Mouse (Mus musculus): Measurements from ENCODE around the gene Mcu. TPM values are rescaled to one million over a fixed set of nuclear protein-coding genes. Genes with fewer than 3 reads are reported as not detected.
A peak's percentile ranks its signal among the peaks of the same experiment; 100 is the strongest.

Gene Mcu
- polyA plus RNA-seq, 1 experiment from 2014 or later, result 19.5 TPM

DNA sequence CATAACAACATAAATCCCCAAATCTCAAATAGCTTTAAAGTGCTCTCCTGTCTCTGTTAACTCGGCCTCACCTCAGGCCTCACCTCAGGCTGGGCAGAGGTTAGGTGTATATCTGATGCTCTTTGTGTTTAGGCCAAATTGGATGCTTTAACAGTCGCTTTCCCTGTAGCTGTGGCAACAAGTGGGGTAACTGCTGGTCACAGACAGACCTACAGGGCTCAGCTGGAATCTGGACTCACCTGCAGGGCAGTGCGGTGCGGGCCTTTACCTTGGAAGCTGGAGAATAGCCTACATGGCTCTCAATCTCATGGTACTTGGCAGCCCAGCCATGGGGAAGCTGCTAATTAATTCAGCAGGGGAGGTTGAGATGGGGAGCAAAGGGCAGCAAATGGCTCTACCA, 149.9 kb downstream of the Mcu start:
- Histone ChIP-seq H3K9ac (ENCODE audit: low read length) (no peak overlapping the region), H3K9me3 (replicated peaks; ENCODE audit: control insufficient read depth, low read length) (no peaks in the 10 kb centered on the region), H3K27me3 (replicated peaks; ENCODE audit: control insufficient read depth, insufficient read depth, low read length) (no peaks in the 10 kb centered on the region), H3K27ac (ENCODE audit: low read depth, low read length) (no peak overlapping the region), H3K4me3 (ENCODE audit: low read depth, low read length) (no peak overlapping the region), H3K4me2 (ENCODE audit: low read length) (no peak overlapping the region), H3K4me1 (ENCODE audit: control insufficient read depth, insufficient read depth, low read length) (no peaks in the 10 kb centered on the region), H3K36me3 (ENCODE audit: control insufficient read depth, insufficient read depth, low read length) (no peaks in the 10 kb centered on the region)
- DNase-seq (ENCODE audit: low spot score) (no peak), ATAC-seq (no peak)
- 90% methylated on average over 4 of the region's 4 CpGs for WGBS

DNA sequence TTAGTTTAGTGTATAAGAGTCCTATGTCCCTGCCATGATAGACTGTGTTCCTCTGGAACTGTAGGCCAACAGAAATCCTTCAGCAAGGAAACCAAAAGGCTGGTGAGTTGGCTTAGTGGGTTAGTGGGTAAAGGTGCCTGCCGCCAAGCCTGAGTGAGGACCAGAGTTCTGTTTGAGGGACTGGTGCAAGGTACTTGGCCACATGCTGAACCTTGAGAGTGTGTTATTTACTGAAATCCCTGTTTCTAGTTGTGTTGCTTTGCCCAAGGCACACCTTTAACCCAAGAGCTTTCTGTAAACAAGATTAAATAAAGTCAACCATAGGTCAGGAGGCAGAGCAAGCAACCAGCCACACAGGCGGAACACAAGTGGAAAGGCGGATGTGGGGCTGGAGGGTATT, 150.9 kb downstream of the Mcu start:
- DNase-seq (ENCODE audit: low spot score) (no peak), ATAC-seq (no peak)
- no peak overlapping the region for H3K27ac ChIP-seq (ENCODE audit: low read depth, low read length)
- H3K4me3 ChIP-seq (ENCODE audit: low read depth, low read length), result no peak overlapping the region
- no peaks in the 10 kb centered on the region for H3K36me3 ChIP-seq (ENCODE audit: control insufficient read depth, insufficient read depth, low read length)
- H3K4me2 ChIP-seq (ENCODE audit: low read length), result no peak overlapping the region
- no peaks in the 10 kb centered on the region for H3K9me3 ChIP-seq (replicated peaks; ENCODE audit: control insufficient read depth, low read length)
- H3K4me1 ChIP-seq (ENCODE audit: control insufficient read depth, insufficient read depth, low read length), result no peaks in the 10 kb centered on the region
- no peak overlapping the region for H3K9ac ChIP-seq (ENCODE audit: low read length)
- no peaks in the 10 kb centered on the region for H3K27me3 ChIP-seq (replicated peaks; ENCODE audit: control insufficient read depth, insufficient read depth, low read length)
- 91% methylated on average over 3 of the region's 3 CpGs for WGBS

DNA sequence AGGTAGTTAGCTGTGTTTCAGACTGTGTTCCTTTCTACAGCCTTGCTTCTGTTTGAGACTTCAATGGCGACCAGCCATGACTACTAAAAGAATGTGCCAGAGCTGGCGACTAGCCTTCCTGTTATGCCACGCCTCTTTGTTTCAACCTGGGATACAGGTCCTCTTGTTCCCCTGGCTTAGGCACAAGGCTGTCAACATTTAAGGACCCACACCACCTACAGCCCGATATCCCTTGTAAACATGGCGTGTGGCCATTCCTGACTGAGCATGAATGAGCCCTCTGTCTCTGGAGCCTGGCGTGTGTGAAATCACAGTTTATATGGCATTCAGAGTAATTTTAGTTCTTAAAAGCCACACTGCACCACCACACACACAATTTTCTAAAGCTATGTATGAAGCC, 154.2 kb downstream of the Mcu start:
- ATAC-seq (no peak), DNase-seq (ENCODE audit: low spot score) (peak; percentile 17)
- no peaks in the 10 kb centered on the region for H3K27me3 ChIP-seq (replicated peaks; ENCODE audit: control insufficient read depth, insufficient read depth, low read length)
- no peak overlapping the region for H3K4me2 ChIP-seq (ENCODE audit: low read length)
- H3K9ac ChIP-seq (ENCODE audit: low read length), result no peak overlapping the region
- H3K9me3 ChIP-seq (replicated peaks; ENCODE audit: control insufficient read depth, low read length), result no peaks in the 10 kb centered on the region
- no peaks in the 10 kb centered on the region for H3K36me3 ChIP-seq (ENCODE audit: control insufficient read depth, insufficient read depth, low read length)
- no peaks in the 10 kb centered on the region for H3K4me1 ChIP-seq (ENCODE audit: control insufficient read depth, insufficient read depth, low read length)
- H3K4me3 ChIP-seq (ENCODE audit: low read depth, low read length), result no peak overlapping the region
- WGBS, result 79% methylated on average over 6 of the region's 6 CpGs
- H3K27ac ChIP-seq (ENCODE audit: low read depth, low read length), result no peak overlapping the region

DNA sequence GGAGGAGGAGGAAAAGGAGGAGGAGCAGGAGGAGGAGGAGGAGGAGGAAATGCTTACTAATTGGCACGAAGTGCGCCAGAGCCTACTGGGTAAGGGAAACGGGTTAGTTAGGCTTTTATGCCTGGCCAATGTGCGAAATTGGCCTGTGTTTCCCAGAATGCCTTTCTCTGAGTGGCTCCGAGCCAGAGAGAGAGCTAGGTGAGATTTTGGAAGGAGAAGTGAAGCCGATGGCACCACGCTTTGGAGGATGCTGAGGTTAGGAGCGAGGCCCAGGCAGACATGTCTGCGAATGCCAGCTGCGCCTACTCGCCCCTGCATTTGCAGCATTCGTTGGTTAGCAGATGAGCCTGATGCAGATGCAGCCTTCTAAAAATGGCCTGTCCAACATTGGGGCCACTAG, 156.7 kb downstream of the Mcu start:
- ATAC-seq, result peak; percentile 23; the same call in 1 of the 2 replicates
- Histone ChIP-seq H3K9ac (ENCODE audit: low read length) (no peak overlapping the region), H3K4me1 (ENCODE audit: control insufficient read depth, insufficient read depth, low read length) (no peaks in the 10 kb centered on the region), H3K27me3 (replicated peaks; ENCODE audit: control insufficient read depth, insufficient read depth, low read length) (no peaks in the 10 kb centered on the region), H3K4me3 (ENCODE audit: low read depth, low read length) (no peak overlapping the region), H3K36me3 (ENCODE audit: control insufficient read depth, insufficient read depth, low read length) (no peaks in the 10 kb centered on the region), H3K27ac (ENCODE audit: low read depth, low read length) (no peak overlapping the region), H3K9me3 (replicated peaks; ENCODE audit: control insufficient read depth, low read length) (no peaks in the 10 kb centered on the region), H3K4me2 (ENCODE audit: low read length) (no peak overlapping the region)
- 64% methylated on average over 12 of the region's 12 CpGs for WGBS
- DNase-seq (ENCODE audit: low spot score), result peak; percentile 58

DNA sequence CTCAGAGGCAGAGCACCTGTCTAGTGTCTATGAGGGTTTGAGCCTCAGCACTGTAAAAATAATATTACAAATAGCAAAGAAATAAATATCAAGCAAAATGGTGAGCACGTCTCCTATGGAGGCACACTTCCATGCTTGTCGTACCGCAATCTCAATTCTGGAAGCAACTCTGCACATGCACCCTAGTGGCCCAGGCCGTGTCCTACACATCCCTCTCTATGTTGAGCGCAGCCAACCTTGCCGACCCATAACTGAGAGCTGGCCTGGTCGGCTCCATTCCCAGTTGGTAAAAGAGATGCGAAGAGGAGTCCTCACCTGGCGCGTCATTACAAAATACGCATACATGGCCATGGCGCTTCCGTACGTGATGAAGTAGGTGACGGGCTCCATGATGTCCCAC, 161.9 kb downstream of the Mcu start:
- H3K27ac ChIP-seq (ENCODE audit: low read depth, low read length), result no peak overlapping the region
- no peak for ATAC-seq

DNA sequence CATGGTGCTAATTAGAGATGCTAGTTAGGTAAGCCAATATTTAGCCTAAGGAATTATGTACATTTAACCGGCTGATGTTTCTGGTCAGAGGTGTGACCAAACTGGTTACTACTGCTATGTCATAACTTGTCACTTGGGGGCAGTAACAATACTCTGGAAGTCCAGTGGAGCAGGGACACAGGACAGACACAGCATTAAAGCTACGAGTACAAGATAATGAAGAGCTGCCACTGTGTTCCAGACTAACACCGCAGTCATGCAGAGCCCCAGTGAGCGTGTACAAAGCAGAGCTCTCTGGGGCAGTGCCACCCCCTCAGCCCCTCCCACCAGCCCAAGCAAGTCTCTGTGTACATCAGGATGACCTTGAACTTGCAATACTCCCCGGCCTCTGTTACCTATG, 164.7 kb downstream of the Mcu start:
- Histone ChIP-seq H3K9ac (ENCODE audit: low read length) (no peak overlapping the region), H3K4me1 (ENCODE audit: control insufficient read depth, insufficient read depth, low read length) (no peaks in the 10 kb centered on the region), H3K27ac (ENCODE audit: low read depth, low read length) (no peak overlapping the region), H3K9me3 (replicated peaks; ENCODE audit: control insufficient read depth, low read length) (no peaks in the 10 kb centered on the region), H3K4me2 (ENCODE audit: low read length) (no peak overlapping the region), H3K36me3 (ENCODE audit: control insufficient read depth, insufficient read depth, low read length) (peaks cover 4% of the 10 kb centered on the region; the same call in 1 of the 2 replicates), H3K27me3 (replicated peaks; ENCODE audit: control insufficient read depth, insufficient read depth, low read length) (no peaks in the 10 kb centered on the region), H3K4me3 (ENCODE audit: low read depth, low read length) (no peak overlapping the region)
- DNase-seq (ENCODE audit: low spot score) (peak; percentile 72), ATAC-seq (peak; percentile 80)
- 37% methylated on average over 5 of the region's 5 CpGs for WGBS

More for the DNA sequence above, 161.9 kb downstream of the Mcu start:
- Histone ChIP-seq H3K4me3 (ENCODE audit: low read depth, low read length) (no peak overlapping the region), H3K9ac (ENCODE audit: low read length) (no peak overlapping the region), H3K4me2 (ENCODE audit: low read length) (no peak overlapping the region), H3K36me3 (ENCODE audit: control insufficient read depth, insufficient read depth, low read length) (peaks cover 4% of the 10 kb centered on the region; the same call in 1 of the 2 replicates), H3K4me1 (ENCODE audit: control insufficient read depth, insufficient read depth, low read length) (no peaks in the 10 kb centered on the region), H3K27me3 (replicated peaks; ENCODE audit: control insufficient read depth, insufficient read depth, low read length) (no peaks in the 10 kb centered on the region), H3K9me3 (replicated peaks; ENCODE audit: control insufficient read depth, low read length) (no peaks in the 10 kb centered on the region)
- no peak for DNase-seq (ENCODE audit: low spot score)
- WGBS, result 95% methylated on average over 15 of the region's 15 CpGs

DNA sequence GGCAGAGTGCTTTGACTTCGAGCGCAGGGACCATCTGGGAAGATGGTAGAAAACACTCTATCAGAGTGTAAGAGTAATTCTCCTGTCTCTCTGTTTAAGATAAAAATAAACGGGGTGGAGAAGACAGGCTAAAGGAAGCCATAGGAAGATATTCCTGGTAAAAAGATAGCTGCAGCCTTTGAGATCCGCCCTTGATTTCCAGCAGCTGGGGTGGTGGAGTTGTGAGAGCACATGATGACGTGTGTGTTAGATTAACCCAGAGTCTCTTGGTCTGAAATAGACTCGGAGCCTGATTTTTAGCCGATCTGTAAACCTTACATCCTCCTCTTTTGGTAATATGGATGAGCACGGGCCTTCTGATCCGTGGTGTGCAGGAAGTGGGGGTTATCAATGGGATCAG, 168.9 kb downstream of the Mcu start:
- ATAC-seq, result no peak
- no peak overlapping the region for H3K4me3 ChIP-seq (ENCODE audit: low read depth, low read length)
- no peak overlapping the region for H3K9ac ChIP-seq (ENCODE audit: low read length)
- no peaks in the 10 kb centered on the region for H3K27me3 ChIP-seq (replicated peaks; ENCODE audit: control insufficient read depth, insufficient read depth, low read length)
- H3K27ac ChIP-seq (ENCODE audit: low read depth, low read length), result no peak overlapping the region
- DNase-seq (ENCODE audit: low spot score), result no peak
- H3K9me3 ChIP-seq (replicated peaks; ENCODE audit: control insufficient read depth, low read length), result no peaks in the 10 kb centered on the region
- H3K36me3 ChIP-seq (ENCODE audit: control insufficient read depth, insufficient read depth, low read length), result peaks cover 4% of the 10 kb centered on the region; the same call in 1 of the 2 replicates
- 83% methylated on average over 9 of the region's 9 CpGs for WGBS
- no peaks in the 10 kb centered on the region; the same call in 1 of the 2 replicates for H3K4me1 ChIP-seq (ENCODE audit: control insufficient read depth, insufficient read depth, low read length)
- H3K4me2 ChIP-seq (ENCODE audit: low read length), result no peak overlapping the region

DNA sequence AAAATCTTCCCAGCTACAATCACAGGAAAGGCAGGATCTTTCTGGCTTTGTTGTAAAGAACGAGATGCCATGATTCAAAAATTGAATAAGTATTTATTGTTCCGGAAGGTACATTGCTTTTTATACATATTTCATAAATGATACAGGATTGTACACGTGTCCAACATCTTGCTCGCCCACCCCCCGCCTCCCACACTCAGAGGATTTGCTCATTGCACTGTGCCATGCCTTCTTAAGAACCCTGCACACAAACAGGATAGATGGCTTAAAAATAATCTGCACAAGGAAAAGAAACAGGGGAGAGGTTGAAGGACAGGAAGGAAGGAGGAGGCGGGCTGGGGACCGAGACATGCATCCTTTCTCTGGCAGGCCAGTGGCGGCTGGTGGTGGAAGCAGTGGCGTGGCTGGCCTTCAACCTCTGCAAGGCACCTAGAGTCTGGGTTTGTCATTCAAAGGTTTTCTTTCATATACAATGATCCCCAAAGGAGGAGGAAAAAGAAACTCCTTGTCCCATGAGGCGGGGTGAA, 169.5 kb downstream of the Mcu start:
- ATAC-seq (no peak), DNase-seq (ENCODE audit: low spot score) (no peak)
- no peak overlapping the region for H3K4me2 ChIP-seq (ENCODE audit: low read length)
- H3K36me3 ChIP-seq (ENCODE audit: control insufficient read depth, insufficient read depth, low read length), result peaks cover 4% of the 10 kb centered on the region; the same call in 1 of the 2 replicates
- H3K27me3 ChIP-seq (replicated peaks; ENCODE audit: control insufficient read depth, insufficient read depth, low read length), result no peaks in the 10 kb centered on the region
- H3K4me1 ChIP-seq (ENCODE audit: control insufficient read depth, insufficient read depth, low read length), result no peaks in the 10 kb centered on the region; the same call in 1 of the 2 replicates
- H3K9ac ChIP-seq (ENCODE audit: low read length), result no peak overlapping the region
- H3K9me3 ChIP-seq (replicated peaks; ENCODE audit: control insufficient read depth, low read length), result no peaks in the 10 kb centered on the region
- no peak overlapping the region for H3K27ac ChIP-seq (ENCODE audit: low read depth, low read length)
- 89% methylated on average over 10 of the region's 10 CpGs for WGBS
- H3K4me3 ChIP-seq (ENCODE audit: low read depth, low read length), result no peak overlapping the region

DNA sequence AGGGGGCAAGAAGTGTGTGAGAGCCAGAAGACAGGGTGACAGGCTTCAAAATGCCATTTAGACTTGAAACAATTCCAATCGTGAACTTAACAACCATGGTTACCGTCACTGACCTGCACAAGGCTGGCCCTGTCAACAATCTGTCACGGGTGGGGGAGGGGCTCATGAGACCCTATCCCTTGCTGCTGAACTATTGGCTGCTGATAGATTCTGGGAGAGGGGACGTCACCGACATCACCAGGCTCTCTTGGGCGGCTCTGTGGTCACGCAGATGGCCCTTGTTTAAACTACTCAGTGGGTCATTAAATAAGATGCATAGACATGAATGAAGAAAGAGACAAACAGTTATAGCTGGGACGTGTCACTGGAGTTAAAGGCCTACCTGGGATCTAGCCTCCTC, 171.9 kb downstream of the Mcu start:
- Histone ChIP-seq H3K27me3 (replicated peaks; ENCODE audit: control insufficient read depth, insufficient read depth, low read length) (no peaks in the 10 kb centered on the region), H3K27ac (ENCODE audit: low read depth, low read length) (no peak overlapping the region), H3K36me3 (ENCODE audit: control insufficient read depth, insufficient read depth, low read length) (no peaks in the 10 kb centered on the region), H3K9me3 (replicated peaks; ENCODE audit: control insufficient read depth, low read length) (no peaks in the 10 kb centered on the region), H3K9ac (ENCODE audit: low read length) (no peak overlapping the region), H3K4me2 (ENCODE audit: low read length) (no peak overlapping the region), H3K4me1 (ENCODE audit: control insufficient read depth, insufficient read depth, low read length) (no peaks in the 10 kb centered on the region; the same call in 1 of the 2 replicates), H3K4me3 (ENCODE audit: low read depth, low read length) (no peak overlapping the region)
- WGBS, result 72% methylated on average over 8 of the region's 8 CpGs
- DNase-seq (ENCODE audit: low spot score) (no peak), ATAC-seq (no peak)

Data from forebrain, embryonic 14.5 days (tissue).